Mouse (Mus musculus) kidney, postnatal 0 days (tissue): ENCODE results near the gene Fcgr2b. TPM values are rescaled to one million over a fixed set of nuclear protein-coding genes. Genes with fewer than 3 reads are reported as not detected.

Experiments used
- ATAC-seq: fragments of 200-750 bp; cut with Nextera tagmentation; replicated peaks from 2 replicates; pipeline ENCODE4 v1.8.0; 2017; ENCODE audit warnings: low read depth, moderate number of reproducible peaks, moderate TSS enrichment, moderate library complexity; ENCODE audit not compliant: low FRiP score
- DNase-seq: peaks from one replicate; pipeline ENCODE4 v3.0.0-alpha.2; 2016; ENCODE audit warnings: low spot score
- H3K27ac ChIP-seq: fragments of 300-500 bp; sonication (generic); 2 replicates; pipeline ENCODE4 v1.5.1; 2014; ENCODE audit warnings: mild to moderate bottlenecking
- H3K27me3 ChIP-seq: fragments of 300-500 bp; sonication (generic); 2 replicates; pipeline ENCODE4 v1.6.1; 2014; ENCODE audit warnings: low read length, mixed read lengths; ENCODE audit not compliant: insufficient read depth
- H3K36me3 ChIP-seq: fragments of 300-500 bp; sonication (generic); 2 replicates; pipeline ENCODE4 v1.6.1; 2014; ENCODE audit warnings: low read length, mixed read lengths; ENCODE audit not compliant: insufficient read depth
- H3K4me1 ChIP-seq: fragments of 300-500 bp; sonication (generic); replicated peaks from 2 replicates; pipeline ENCODE4 v1.6.1; 2014; ENCODE audit warnings: antibody characterized with exemption, low read length, mixed read lengths; ENCODE audit not compliant: insufficient read depth
- H3K4me2 ChIP-seq: fragments of 300-500 bp; sonication (generic); 2 replicates; pipeline ENCODE4 v1.6.1; 2014; ENCODE audit warnings: mild to moderate bottlenecking, low read length, moderate library complexity, mixed read lengths
- H3K4me3 ChIP-seq: fragments of 300-500 bp; sonication (generic); replicated peaks from 2 replicates; pipeline ENCODE4 v1.5.1; 2014; ENCODE audit warnings: low read depth, low read length
- H3K9ac ChIP-seq: fragments of 300-500 bp; sonication (generic); 2 replicates; pipeline ENCODE4 v1.6.1; 2014; ENCODE audit warnings: low read depth, low read length
- H3K9me3 ChIP-seq: fragments of 300-500 bp; sonication (generic); replicated peaks from 2 replicates; pipeline ENCODE4 v1.6.1; 2016; ENCODE audit warnings: low read length, inconsistent platforms, mixed read lengths
- CTCF ChIP-seq: IDR thresholded peaks from 2 replicates; pipeline ENCODE4 v1.5.1; 2016; ENCODE audit warnings: antibody characterized with exemption, low read depth, mild to moderate bottlenecking, moderate library complexity
- WGBS: fragments of 180-500 bp; shearing (Covaris S2); extraction: QIAGEN DNeasy Blood & Tissue Kit; methylation state at CpG from one replicate; pipeline ENCODE4 v1.1.7; 2014; 5-methylcytosine and 5-hydroxymethylcytosine counted together
- polyA plus RNA-seq: library from polyadenylated mRNA; unstranded; fragments of >200 nt; fragmentation: Nextera tagmentation; extraction: Ambion mirVana; gene quantifications from 2 replicates; pipeline ENCODE4 v1.2.1, GENCODE M21; 2015

Gene Fcgr2b
- polyA plus RNA-seq, 1 experiment from 2014 or later, result 8.0 TPM

DNA sequence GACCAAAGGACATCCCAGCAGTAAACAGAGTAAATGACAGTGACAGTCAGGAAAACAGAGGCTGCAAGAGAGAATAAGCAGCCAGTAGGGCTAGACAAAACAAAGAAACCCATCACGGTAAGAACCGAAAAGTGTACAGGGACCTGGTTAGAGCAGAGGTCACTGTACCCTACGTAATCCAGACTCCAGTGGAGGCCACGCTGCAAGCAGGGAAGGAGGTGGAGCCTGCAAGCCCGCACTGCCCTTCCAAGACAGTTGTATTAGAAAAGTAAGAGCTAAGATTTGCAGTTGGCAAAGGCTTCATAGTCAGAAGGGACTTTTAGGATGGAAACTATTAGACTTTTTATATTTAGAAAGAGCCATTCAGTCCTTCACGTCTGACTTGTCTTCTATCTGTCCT, 49.4 kb downstream of the Fcgr2b start:
- ATAC-seq (no peak), DNase-seq (no peak)
- no peaks in the 10 kb centered on the region for H3K4me1 ChIP-seq
- no peaks in the 10 kb centered on the region for H3K36me3 ChIP-seq
- 53% methylated on average over 6 of the region's 6 CpGs for WGBS
- H3K27ac ChIP-seq, result no peak overlapping the region
- TF ChIP-seq CTCF, result no peak
- no peak overlapping the region for H3K9ac ChIP-seq
- H3K4me2 ChIP-seq, result no peak overlapping the region
- no peaks in the 10 kb centered on the region for H3K27me3 ChIP-seq
- H3K4me3 ChIP-seq, result no peak overlapping the region
- H3K9me3 ChIP-seq, result no peaks in the 10 kb centered on the region

DNA sequence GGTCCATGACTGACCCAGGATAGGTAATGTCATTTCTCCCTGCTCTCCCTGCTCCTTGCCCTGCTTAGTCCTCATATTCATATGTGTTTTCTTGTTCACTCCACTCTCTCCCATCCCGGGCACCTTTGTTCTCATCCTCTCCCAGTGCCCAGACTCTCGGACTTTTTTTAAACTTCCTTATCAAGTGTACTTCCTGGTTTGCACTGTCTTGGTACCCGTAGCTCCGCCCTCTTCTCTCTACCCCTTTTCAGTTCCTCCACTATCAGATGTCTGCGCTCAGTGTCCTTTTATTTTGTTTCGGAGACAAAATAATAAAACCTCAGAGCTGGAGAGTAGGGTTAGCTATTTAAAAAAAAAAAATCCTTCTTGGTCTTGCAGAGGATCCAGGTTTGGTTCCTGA, 51.9 kb downstream of the Fcgr2b start:
- H3K9me3 ChIP-seq, result no peaks in the 10 kb centered on the region
- H3K36me3 ChIP-seq, result no peaks in the 10 kb centered on the region
- no peak for TF ChIP-seq CTCF
- 72% methylated on average over 6 of the region's 6 CpGs for WGBS
- DNase-seq (peak; percentile 16), ATAC-seq (no peak)
- H3K4me1 ChIP-seq, result no peaks in the 10 kb centered on the region
- H3K4me2 ChIP-seq, result no peak overlapping the region
- no peak overlapping the region for H3K27ac ChIP-seq
- H3K27me3 ChIP-seq, result no peaks in the 10 kb centered on the region
- no peak overlapping the region for H3K4me3 ChIP-seq
- H3K9ac ChIP-seq, result no peak overlapping the region

DNA sequence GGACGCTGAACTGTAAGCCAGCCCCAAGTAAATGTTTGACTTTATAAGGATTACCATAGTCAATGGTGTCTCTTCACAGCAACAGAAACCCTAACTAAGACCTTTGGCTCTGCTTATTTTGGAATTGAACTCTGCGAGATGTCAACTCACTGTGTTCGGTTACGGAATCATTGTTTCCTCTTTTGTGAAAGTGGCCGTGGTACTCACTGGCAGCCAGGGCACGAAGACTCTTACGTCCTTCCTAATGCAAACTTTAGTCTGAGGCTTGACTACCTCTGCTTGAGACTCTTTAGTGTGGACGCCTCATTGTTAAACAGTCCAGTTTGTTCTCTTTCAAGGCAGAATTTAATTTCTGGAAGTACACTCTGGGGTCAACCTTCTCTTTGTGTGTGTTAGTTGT, 57.0 kb downstream of the Fcgr2b start:
- 90% methylated on average over 8 of the region's 8 CpGs for WGBS
- Histone ChIP-seq H3K9ac (no peak overlapping the region), H3K9me3 (no peaks in the 10 kb centered on the region), H3K4me1 (no peaks in the 10 kb centered on the region), H3K27me3 (no peaks in the 10 kb centered on the region), H3K27ac (no peak overlapping the region), H3K36me3 (no peaks in the 10 kb centered on the region), H3K4me2 (no peak overlapping the region), H3K4me3 (no peak overlapping the region)
- ATAC-seq (no peak), DNase-seq (no peak)
- no peak for TF ChIP-seq CTCF

DNA sequence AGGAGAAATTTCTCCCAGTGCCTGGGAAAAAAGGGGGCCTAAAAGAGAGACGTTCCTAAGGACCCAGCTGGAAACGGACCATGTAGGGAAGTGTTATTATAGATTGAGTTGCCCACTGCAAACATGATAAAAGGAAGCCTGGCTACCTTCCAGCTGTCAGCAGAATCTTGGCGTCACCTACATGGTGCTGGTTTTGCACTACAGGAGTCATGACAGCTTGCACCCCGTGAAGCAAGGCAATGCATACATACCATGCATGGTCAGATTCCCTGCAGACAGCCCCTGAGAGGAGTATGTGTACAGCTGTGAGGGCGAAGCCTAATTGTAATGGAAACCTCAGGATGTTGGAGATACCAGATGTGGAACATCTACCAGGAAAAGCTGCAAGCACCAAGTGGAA, 60.7 kb downstream of the Fcgr2b start:
- DNase-seq, result no peak
- no peak overlapping the region for H3K4me3 ChIP-seq
- no peaks in the 10 kb centered on the region for H3K27me3 ChIP-seq
- H3K36me3 ChIP-seq, result no peaks in the 10 kb centered on the region
- 70% methylated on average over 5 of the region's 5 CpGs for WGBS
- ATAC-seq, result no peak
- no peak for TF ChIP-seq CTCF
- H3K27ac ChIP-seq, result no peak overlapping the region
- H3K4me2 ChIP-seq, result no peak overlapping the region
- no peak overlapping the region for H3K9ac ChIP-seq
- no peaks in the 10 kb centered on the region for H3K9me3 ChIP-seq
- no peaks in the 10 kb centered on the region for H3K4me1 ChIP-seq

DNA sequence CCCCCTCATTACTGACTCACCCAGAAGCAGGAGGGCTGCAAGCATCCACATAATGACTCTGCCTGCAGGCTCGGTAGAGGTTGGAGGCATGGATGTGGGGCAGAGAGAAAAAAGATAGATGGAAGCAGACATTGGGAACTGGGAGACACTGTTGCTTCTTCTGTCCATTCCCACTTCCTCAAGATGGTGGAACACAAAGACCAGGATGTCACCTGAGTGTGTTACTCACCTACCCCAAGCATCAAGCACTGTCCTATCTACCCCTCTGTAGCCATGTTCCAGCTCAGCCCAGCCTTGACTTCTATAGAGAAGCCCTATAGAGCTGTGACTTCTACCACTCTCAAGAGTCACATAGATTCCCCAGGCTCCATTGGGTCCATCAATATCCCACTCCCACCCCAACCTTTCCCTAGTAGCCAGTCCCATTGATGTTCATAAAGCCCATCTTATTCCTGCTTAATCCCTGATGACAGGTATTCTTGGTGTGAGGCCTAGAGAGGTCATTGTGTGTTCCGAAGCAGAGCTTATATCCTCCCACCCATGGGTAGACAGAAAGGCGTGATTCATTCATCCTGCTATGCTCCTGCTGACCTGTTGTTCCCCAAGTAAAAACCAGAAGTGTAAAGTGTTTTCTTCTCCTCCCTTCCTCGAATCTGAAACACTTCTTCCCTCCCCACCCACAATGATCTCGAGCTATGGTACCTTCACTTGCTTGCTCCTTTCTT, 63.3 kb downstream of the Fcgr2b start, which contains the start of gene Fcrlb:
Gene Fcrlb (minus strand): TSS at position 51 of the 725 bp plus-strand sequence.
- Histone ChIP-seq H3K27ac (no peak within 1 kb of the TSS), H3K27me3 (peaks cover 8% of the 10 kb centered on the region; the same call in 1 of the 2 replicates), H3K36me3 (no peaks in the 10 kb centered on the region), H3K4me3 (no peak within 1 kb of the TSS), H3K9me3 (no peaks in the 10 kb centered on the region), H3K4me1 (0 out of 2 replicates have a peak, but pooled peaks cover 4% of the 10 kb centered on the region), H3K4me2 (no peak within 1 kb of the TSS), H3K9ac (no peak within 1 kb of the TSS)
- no peak for ATAC-seq
- DNase-seq, result no peak
- TF ChIP-seq CTCF, result no peak
- 68% methylated on average over 5 of the region's 5 CpGs for WGBS

DNA sequence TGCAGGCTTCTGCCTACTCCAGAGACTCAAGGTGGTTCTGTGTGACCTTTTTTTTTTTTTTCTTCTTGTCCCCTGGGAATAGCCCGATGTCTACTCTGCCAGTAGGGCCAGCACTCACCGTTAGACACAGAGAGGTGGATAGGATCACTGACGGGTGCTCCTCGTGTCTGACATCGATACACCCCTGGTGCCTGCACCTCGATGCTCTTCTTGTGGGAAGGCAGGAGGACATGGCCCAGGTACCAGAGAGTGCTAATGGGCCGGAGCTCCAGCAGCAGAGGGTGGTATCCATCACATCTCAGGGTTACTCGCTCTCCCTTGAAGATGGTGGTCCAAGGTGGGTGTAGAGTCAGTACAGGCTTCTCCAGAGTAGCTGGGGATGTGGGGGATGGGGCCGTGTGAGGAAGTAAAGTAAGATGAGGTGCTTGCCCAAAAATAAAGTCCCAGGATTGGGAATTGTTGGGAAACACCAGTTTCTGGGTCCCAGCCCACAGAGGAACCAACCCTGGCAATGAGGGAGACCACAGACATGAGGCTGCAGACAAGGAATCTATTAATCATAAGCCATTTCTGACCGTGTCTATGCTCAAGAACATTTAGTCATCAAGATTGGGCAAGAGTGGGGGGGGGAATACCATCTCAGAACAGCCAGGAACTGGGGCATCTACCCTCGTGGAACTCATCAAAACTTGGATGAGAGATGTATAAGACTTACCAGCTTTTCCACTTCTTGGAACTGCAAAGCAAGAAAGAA, 64.3 kb downstream of the Fcgr2b start:
- no peak for ATAC-seq
- WGBS, result 85% methylated on average over 11 of the region's 11 CpGs

More for the DNA sequence above, 64.3 kb downstream of the Fcgr2b start:
- no peak overlapping the region for H3K9ac ChIP-seq
- no peaks in the 10 kb centered on the region for H3K36me3 ChIP-seq
- H3K4me3 ChIP-seq, result no peak overlapping the region
- no peak overlapping the region for H3K27ac ChIP-seq
- peaks cover 11% of the 10 kb centered on the region; the same call in 1 of the 2 replicates for H3K4me1 ChIP-seq
- no peak for TF ChIP-seq CTCF
- DNase-seq, result no peak
- H3K4me2 ChIP-seq, result no peak overlapping the region
- peaks cover 18% of the 10 kb centered on the region for H3K27me3 ChIP-seq
- no peaks in the 10 kb centered on the region for H3K9me3 ChIP-seq

Other genes with a start within 250 kb of the Fcgr2b start
- 8.6 and 8.9 TPM in 2 replicates for gene Atf6, start 108.8 kb downstream of the Fcgr2b start, polyA plus RNA-seq
- 2.0 and 2.1 TPM in 2 replicates for gene Gm26620, start 91.5 kb downstream of the Fcgr2b start, polyA plus RNA-seq
- 32.8 and 34.9 TPM in 2 replicates for gene Dusp12, start 91.0 kb downstream of the Fcgr2b start, polyA plus RNA-seq
- 0.32 and 0.41 TPM in 2 replicates for gene Fcrlb, start 63.6 kb downstream of the Fcgr2b start, polyA plus RNA-seq
- gene Fcrla, start 49.0 kb downstream of the Fcgr2b start, polyA plus RNA-seq, result not detected in 2 replicates
- gene Fcgr4, start 42.4 kb upstream of the Fcgr2b start, polyA plus RNA-seq, result 2.0 and 2.3 TPM in 2 replicates
- 12.1 and 13.2 TPM in 2 replicates for gene Fcgr3, start 88.4 kb upstream of the Fcgr2b start, polyA plus RNA-seq
- 4.6 TPM in 2 replicates for gene Cfap126, start 137.4 kb upstream of the Fcgr2b start, polyA plus RNA-seq
- 381 and 403 TPM in 2 replicates for gene Sdhc, start 174.1 kb upstream of the Fcgr2b start, polyA plus RNA-seq
- 0.77 and 1.2 TPM in 2 replicates for gene Mpz, start 174.2 kb upstream of the Fcgr2b start, polyA plus RNA-seq
- 8.9 and 9.9 TPM in 2 replicates for gene Pcp4l1, start 219.7 kb upstream of the Fcgr2b start, polyA plus RNA-seq
- gene Nr1i3, start 237.4 kb upstream of the Fcgr2b start, polyA plus RNA-seq, result 1.1 and 1.7 TPM in 2 replicates
- 32.3 and 32.4 TPM in 2 replicates for gene Tomm40l, start 246.0 kb upstream of the Fcgr2b start, polyA plus RNA-seq
- gene Apoa2, start 248.5 kb upstream of the Fcgr2b start, polyA plus RNA-seq, result 20.2 and 21.1 TPM in 2 replicates